Mouse (Mus musculus): Measurements from ENCODE around the gene Cyp4a31. TPM values are rescaled to one million over a fixed set of nuclear protein-coding genes. Genes with fewer than 3 reads are reported as not detected.
"Not testable (repeated sequence)": the region's sequence is repeated elsewhere in the genome, so short reads cannot be mapped to it uniquely, and the experiment has no call there.

Cyp4a31 gene
- polyA plus RNA-seq, 1 experiment from 2014 or later, result not detected

GRCm38 (mm10) chr4:115552726-115553125, 10.7 kb upstream of the Cyp4a31 start:
- H3K36me3 ChIP-seq (ENCODE audit: insufficient read depth, low read length), result no peaks in the 10 kb centered on the region
- H3K9ac ChIP-seq (replicated peaks; ENCODE audit: low read depth), result no peak overlapping the region
- DNase-seq (ENCODE audit: low spot score) (no peak), ATAC-seq (no peak)
- H3K4me2 ChIP-seq (replicated peaks; ENCODE audit: low read depth, low read length), result no peak overlapping the region
- no peak overlapping the region for H3K4me3 ChIP-seq (ENCODE audit: low read depth, low read length)
- H3K9me3 ChIP-seq (ENCODE audit: low read length), result no peaks in the 10 kb centered on the region
- no peaks in the 10 kb centered on the region for H3K27me3 ChIP-seq (replicated peaks; ENCODE audit: insufficient read depth, low read length)
- TF ChIP-seq EP300 (IDR thresholded peaks at IDR 0.05) (no peak), CTCF (IDR thresholded peaks at IDR 0.05) (no peak)
- no peak overlapping the region for H3K27ac ChIP-seq (ENCODE audit: low read length)
- WGBS, result 90% methylated on average over 3 of the region's 3 CpGs
- H3K4me1 ChIP-seq (ENCODE audit: insufficient read depth, low read depth, low read length), result no peaks in the 10 kb centered on the region

- ATAC-seq, result no peak
- WGBS, result 67% methylated on average over 2 of the region's 2 CpGs
- DNase-seq (ENCODE audit: low spot score), result no peak
- no peak for TF ChIP-seq EP300 (IDR thresholded peaks at IDR 0.05)
- no peak for TF ChIP-seq CTCF (IDR thresholded peaks at IDR 0.05)
- no peaks in the 10 kb centered on the region for H3K27me3 ChIP-seq (replicated peaks; ENCODE audit: insufficient read depth, low read length)
- H3K4me1 ChIP-seq (ENCODE audit: insufficient read depth, low read depth, low read length), result no peaks in the 10 kb centered on the region
- no peak overlapping the region for H3K27ac ChIP-seq (ENCODE audit: low read length)
- H3K4me3 ChIP-seq (ENCODE audit: low read depth, low read length), result no peak overlapping the region
- no peak overlapping the region for H3K9ac ChIP-seq (replicated peaks; ENCODE audit: low read depth)
- H3K9me3 ChIP-seq (ENCODE audit: low read length), result no peaks in the 10 kb centered on the region
- no peak overlapping the region for H3K4me2 ChIP-seq (replicated peaks; ENCODE audit: low read depth, low read length)
- no peaks in the 10 kb centered on the region for H3K36me3 ChIP-seq (ENCODE audit: insufficient read depth, low read length)
These were observed 7.9 kb upstream of the Cyp4a31 start for GRCm38 (mm10) chr4:115555513-115555912.

GRCm38 (mm10) chr4:115557861-115558561, 5.4 kb upstream of the Cyp4a31 start:
- 56% methylated on average over 4 of the region's 4 CpGs for WGBS
- ATAC-seq, result no peak

GRCm38 (mm10) chr4:115561236-115561635, 2.2 kb upstream of the Cyp4a31 start:
- H3K4me1 ChIP-seq (ENCODE audit: insufficient read depth, low read depth, low read length), result not testable (repeated sequence)

More at GRCm38 (mm10) chr4:115557861-115558561, 5.4 kb upstream of the Cyp4a31 start:
- Histone ChIP-seq H3K4me3 (ENCODE audit: low read depth, low read length) (no peak overlapping the region), H3K9me3 (ENCODE audit: low read length) (no peaks in the 10 kb centered on the region), H3K36me3 (ENCODE audit: insufficient read depth, low read length) (no peaks in the 10 kb centered on the region), H3K4me1 (ENCODE audit: insufficient read depth, low read depth, low read length) (no peaks in the 10 kb centered on the region), H3K9ac (replicated peaks; ENCODE audit: low read depth) (no peak overlapping the region), H3K4me2 (replicated peaks; ENCODE audit: low read depth, low read length) (no peak overlapping the region), H3K27me3 (replicated peaks; ENCODE audit: insufficient read depth, low read length) (no peaks in the 10 kb centered on the region), H3K27ac (ENCODE audit: low read length) (no peak overlapping the region)
- no peak for TF ChIP-seq CTCF (IDR thresholded peaks at IDR 0.05)
- TF ChIP-seq EP300 (IDR thresholded peaks at IDR 0.05), result no peak
- DNase-seq (ENCODE audit: low spot score), result no peak

GRCm38 (mm10) chr4:115564469-115565225, 1.2 kb downstream of the Cyp4a31 start:
- H3K27ac ChIP-seq (ENCODE audit: low read length); DNase-seq (ENCODE audit: low spot score); H3K4me1 ChIP-seq (ENCODE audit: insufficient read depth, low read depth, low read length); ATAC-seq; H3K4me2 ChIP-seq (replicated peaks; ENCODE audit: low read depth, low read length); H3K9me3 ChIP-seq (ENCODE audit: low read length); H3K27me3 ChIP-seq (replicated peaks; ENCODE audit: insufficient read depth, low read length); H3K36me3 ChIP-seq (ENCODE audit: insufficient read depth, low read length); H3K9ac ChIP-seq (replicated peaks; ENCODE audit: low read depth); H3K4me3 ChIP-seq (ENCODE audit: low read depth, low read length): not testable (repeated sequence)
- WGBS, result 55% methylated on average over 6 of the region's 6 CpGs

More at GRCm38 (mm10) chr4:115561236-115561635, 2.2 kb upstream of the Cyp4a31 start:
- WGBS, result 71% methylated on average over 5 of the region's 5 CpGs
- H3K4me3 ChIP-seq (ENCODE audit: low read depth, low read length); H3K9me3 ChIP-seq (ENCODE audit: low read length); H3K4me2 ChIP-seq (replicated peaks; ENCODE audit: low read depth, low read length); H3K36me3 ChIP-seq (ENCODE audit: insufficient read depth, low read length); H3K27ac ChIP-seq (ENCODE audit: low read length); DNase-seq (ENCODE audit: low spot score); ATAC-seq; H3K9ac ChIP-seq (replicated peaks; ENCODE audit: low read depth); H3K27me3 ChIP-seq (replicated peaks; ENCODE audit: insufficient read depth, low read length): not testable (repeated sequence)

GRCm38 (mm10) chr4:115575255-115575654, 11.8 kb downstream of the Cyp4a31 start:
- no peaks in the 10 kb centered on the region for H3K27me3 ChIP-seq (replicated peaks; ENCODE audit: insufficient read depth, low read length)
- ATAC-seq, result no peak
- no peak overlapping the region for H3K4me2 ChIP-seq (replicated peaks; ENCODE audit: low read depth, low read length)
- TF ChIP-seq EP300 (IDR thresholded peaks at IDR 0.05) (no peak), CTCF (IDR thresholded peaks at IDR 0.05) (no peak)
- DNase-seq (ENCODE audit: low spot score), result no peak
- WGBS, result 68% methylated on average over 3 of the region's 3 CpGs
- H3K4me1 ChIP-seq (ENCODE audit: insufficient read depth, low read depth, low read length), result no peaks in the 10 kb centered on the region
- no peak overlapping the region for H3K4me3 ChIP-seq (ENCODE audit: low read depth, low read length)
- H3K9ac ChIP-seq (replicated peaks; ENCODE audit: low read depth), result no peak overlapping the region
- H3K27ac ChIP-seq (ENCODE audit: low read length), result no peak overlapping the region
- no peaks in the 10 kb centered on the region for H3K9me3 ChIP-seq (ENCODE audit: low read length)
- no peaks in the 10 kb centered on the region for H3K36me3 ChIP-seq (ENCODE audit: insufficient read depth, low read length)

All from lung, postnatal 0 days (tissue).